Mouse (Mus musculus) MEL (cell line): ENCODE results near the gene Tcl1b1.

Experiments used
- CTCF ChIP-seq, 3 experiments: IDR thresholded peaks in 2 of 3; conservative IDR thresholded peaks in 1 of 3; 2 replicates each; pipeline ENCODE4 v1.5.1; 2011 to 2012; ENCODE audit warnings: low read length in 3 of 3, low read depth in 2 of 3, mild to moderate bottlenecking in 2 of 3, improper control_type of control experiment in 1 of 3, inconsistent platforms in 1 of 3, mixed read lengths in 1 of 3, moderate library complexity in 1 of 3; ENCODE audit not compliant: control insufficient read depth in 1 of 3, insufficient read depth in 1 of 3, poor library complexity in 1 of 3, severe bottlenecking in 1 of 3
- EP300 ChIP-seq, 2 experiments: IDR thresholded peaks; 2 replicates each; pipeline ENCODE4 v1.6.1; 2011; ENCODE audit warnings: improper control_type of control experiment in 2 of 2, low read length in 2 of 2, low read depth in 1 of 2, mild to moderate bottlenecking in 1 of 2
- ETS1 ChIP-seq: IDR thresholded peaks from 2 replicates; pipeline ENCODE4 v1.6.1; 2012; ENCODE audit warnings: low read depth, mild to moderate bottlenecking, inconsistent platforms, low read length, improper control_type of control experiment, moderate library complexity
- MEF2A ChIP-seq: IDR thresholded peaks from 2 replicates; pipeline ENCODE4 v1.6.1; 2014; ENCODE audit warnings: low read depth, mild to moderate bottlenecking, inconsistent platforms, low read length, improper control_type of control experiment; ENCODE audit not compliant: poor library complexity, insufficient replicate concordance, severe bottlenecking; ENCODE audit errors: extremely low read depth
- MXI1 ChIP-seq: IDR thresholded peaks from 2 replicates; pipeline ENCODE4 v1.6.1; 2011; ENCODE audit warnings: mild to moderate bottlenecking, low read depth, low read length, improper control_type of control experiment
- POLR2A ChIP-seq, 2 experiments: IDR thresholded peaks; 2 replicates each; pipeline ENCODE4 v1.6.1; 2011 to 2012; ENCODE audit warnings: low read length in 2 of 2, mild to moderate bottlenecking in 2 of 2, control low read depth in 1 of 2, improper control_type of control experiment in 1 of 2, low read depth in 1 of 2, moderate library complexity in 1 of 2; ENCODE audit not compliant: control insufficient read depth in 1 of 2, insufficient read depth in 1 of 2, poor library complexity in 1 of 2
- POLR2AphosphoS5 ChIP-seq: IDR thresholded peaks from 2 replicates; pipeline ENCODE4 v1.6.1; 2012; ENCODE audit warnings: low read depth, borderline replicate concordance, mild to moderate bottlenecking, inconsistent platforms, low read length, moderate library complexity, mixed read lengths
- RAD21 ChIP-seq: IDR thresholded peaks from 2 replicates; pipeline ENCODE4 v1.6.1; 2011; ENCODE audit warnings: mild to moderate bottlenecking, low read depth, low read length, improper control_type of control experiment
- TAL1 ChIP-seq: IDR thresholded peaks from 2 replicates; pipeline ENCODE4 v1.6.1; 2012; ENCODE audit warnings: mild to moderate bottlenecking, inconsistent platforms, low read length, moderate library complexity, mixed read lengths
- USF1 ChIP-seq: IDR thresholded peaks from 2 replicates; pipeline ENCODE4 v1.6.1; 2014; ENCODE audit warnings: low read depth, mild to moderate bottlenecking, inconsistent platforms, low read length, improper control_type of control experiment, moderate library complexity
- ZKSCAN1 ChIP-seq: IDR thresholded peaks from 2 replicates; pipeline ENCODE4 v1.6.1; 2012; ENCODE audit warnings: low read depth, mild to moderate bottlenecking, inconsistent platforms, low read length, improper control_type of control experiment, moderate library complexity

- no peak for TF ChIP-seq ETS1
- TF ChIP-seq EP300 (IDR thresholded peaks at IDR 0.05; ENCODE audit: low read depth in 1 of 2, low read length in 2 of 2) = no peak
- no peak for TF ChIP-seq USF1
- no peak for TF ChIP-seq CTCF (IDR thresholded peaks at IDR 0.05 in 2 of 3, conservative IDR thresholded peaks at IDR 0.05 in 1 of 3; ENCODE audit: control insufficient read depth in 1 of 3, insufficient read depth in 1 of 3, low read depth in 2 of 3, low read length in 3 of 3, poor library complexity in 1 of 3, severe bottlenecking in 1 of 3)
- no peak for TF ChIP-seq ZKSCAN1
- TF ChIP-seq MXI1 = no peak
- TF ChIP-seq POLR2A (IDR thresholded peaks at IDR 0.05; ENCODE audit: control insufficient read depth in 1 of 2, insufficient read depth in 1 of 2, low read depth in 1 of 2, low read length in 2 of 2, poor library complexity in 1 of 2) = no peak
- TF ChIP-seq TAL1 = no peak
- TF ChIP-seq POLR2AphosphoS5 = no peak
- no peak for TF ChIP-seq RAD21
- no peak for TF ChIP-seq MEF2A
These were observed 31.9 kb upstream of the Tcl1b1 start for GRCm38 (mm10) chr12:105127607-105128006.
